Mouse (Mus musculus) lung, adult 18-20 months (tissue): ENCODE results near the gene Itsn1.

Experiments
- DNase-seq, 2 experiments: peaks; one replicate each; pipeline ENCODE4 v3.0.0; 2022; ENCODE audit warnings: mixed read lengths in 2 of 2

Gene Itsn1

DNA sequence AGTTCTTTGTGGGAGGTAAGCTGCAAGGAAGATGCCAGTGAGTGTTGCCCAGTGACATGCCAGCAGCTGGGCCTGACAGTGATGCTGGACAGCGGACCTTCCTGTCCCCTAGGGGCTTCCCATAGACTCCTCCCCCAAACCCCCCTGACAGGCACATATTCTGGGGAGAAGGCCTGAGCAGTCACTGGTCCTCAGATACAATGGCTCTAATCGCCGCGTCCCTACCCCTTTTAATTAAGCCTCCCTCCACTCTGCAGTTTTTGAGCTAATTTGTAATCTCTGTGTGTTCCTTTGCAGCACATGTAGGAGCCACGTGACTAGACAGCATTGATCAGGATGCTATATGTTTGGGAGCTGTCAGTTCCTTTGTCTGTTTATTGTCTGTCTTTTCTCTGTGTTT is 41.6 kb downstream of the Itsn1 start:
- DNase-seq, result no peak

DNA sequence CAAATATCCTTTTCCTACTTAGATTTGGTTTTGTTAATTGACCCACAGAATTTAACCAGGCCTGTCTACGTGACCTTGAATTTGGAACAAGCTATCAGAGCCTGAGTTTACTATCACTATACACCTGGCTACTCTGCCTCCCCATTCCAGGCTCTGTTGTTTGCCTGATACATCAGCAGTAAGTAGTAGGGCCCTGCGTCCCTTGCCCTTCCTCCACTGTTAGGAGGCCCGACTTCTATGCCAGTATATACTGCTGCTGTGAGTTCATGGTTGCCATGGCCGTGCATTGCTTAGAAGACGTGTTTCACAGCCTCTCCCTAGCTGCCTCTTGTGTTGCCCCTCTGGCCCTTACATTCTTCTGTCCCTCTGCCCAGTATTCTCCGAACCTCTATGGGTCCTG is 42.3 kb downstream of the Itsn1 start:
- no peak for DNase-seq

DNA sequence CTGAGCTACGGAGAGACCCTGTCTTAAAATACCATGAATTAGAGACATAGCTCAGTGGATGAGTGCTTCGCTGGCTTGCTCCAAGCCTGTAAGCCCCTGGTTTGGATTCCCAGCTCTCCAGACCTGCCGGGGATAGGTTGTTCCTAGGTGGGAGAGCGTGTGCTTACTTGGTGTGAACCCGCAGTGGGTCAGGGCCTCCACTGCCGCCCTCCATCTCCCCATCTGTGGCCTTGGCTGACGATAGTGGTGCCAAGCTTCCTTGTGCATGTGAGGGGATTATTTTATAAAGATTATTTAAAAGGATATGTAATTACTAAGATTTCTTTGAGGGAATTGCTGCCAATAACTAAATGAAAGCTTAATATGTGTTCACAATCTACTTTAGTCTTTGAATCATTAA is 43.5 kb downstream of the Itsn1 start:
- DNase-seq, result no peak

DNA sequence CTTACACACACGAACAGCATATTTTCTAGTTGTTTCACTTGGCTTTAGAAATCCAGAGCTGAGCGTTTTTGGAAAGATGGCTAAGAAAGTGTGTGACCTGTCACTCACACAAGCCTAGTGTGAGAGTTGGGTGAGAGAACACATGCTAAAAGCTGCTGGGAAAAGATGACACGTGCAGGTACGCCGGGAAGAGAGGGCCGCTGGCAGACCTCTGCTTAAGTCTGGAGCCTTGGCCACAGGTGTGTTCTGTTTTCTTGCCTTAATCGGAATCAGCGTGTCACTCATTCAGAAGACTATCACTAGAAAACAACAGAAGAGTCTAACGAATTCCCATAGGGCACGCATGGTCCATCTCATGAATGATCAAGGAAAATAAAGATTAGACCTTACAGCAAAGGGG is 50.5 kb downstream of the Itsn1 start:
- DNase-seq, result no peak

DNA sequence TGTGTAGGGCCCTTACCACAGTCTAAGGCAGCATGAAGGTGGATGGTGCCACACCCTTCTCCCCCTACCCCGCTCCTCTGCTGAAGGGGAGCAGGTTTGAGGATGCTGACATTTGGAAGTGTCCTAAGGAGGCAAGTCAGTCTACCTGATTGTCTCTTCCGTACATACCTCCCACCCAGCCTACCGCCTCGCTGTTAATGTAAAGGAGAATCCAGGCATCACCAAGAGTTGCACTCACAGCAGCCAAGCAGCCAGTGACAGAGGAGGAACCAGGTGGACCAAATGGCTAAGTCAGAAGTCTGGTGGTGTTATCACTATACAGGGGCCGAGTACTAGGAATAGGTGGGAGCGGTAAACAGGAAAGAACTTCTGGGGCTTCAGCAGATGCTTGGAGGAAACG is 51.1 kb downstream of the Itsn1 start:
- no peak for DNase-seq

DNA sequence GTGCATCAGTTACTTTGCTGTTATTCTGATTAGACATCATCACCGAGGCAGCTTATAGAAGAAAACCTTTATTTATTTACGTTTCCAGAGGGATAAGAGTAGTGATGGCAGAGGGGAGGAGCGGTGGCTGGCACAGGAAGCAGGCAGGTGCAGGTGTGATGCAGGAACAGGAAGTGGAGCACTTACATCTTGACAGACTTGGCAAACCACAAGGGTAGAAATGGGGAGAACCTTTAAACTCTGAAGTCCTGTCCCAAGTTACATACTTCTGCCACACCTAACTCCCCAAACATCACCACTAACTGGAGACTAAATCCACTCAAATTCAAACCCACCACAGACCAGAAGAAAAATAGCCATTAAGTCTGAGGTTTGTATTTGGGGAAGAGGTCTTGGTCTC is 51.7 kb downstream of the Itsn1 start:
- no peak for DNase-seq

DNA sequence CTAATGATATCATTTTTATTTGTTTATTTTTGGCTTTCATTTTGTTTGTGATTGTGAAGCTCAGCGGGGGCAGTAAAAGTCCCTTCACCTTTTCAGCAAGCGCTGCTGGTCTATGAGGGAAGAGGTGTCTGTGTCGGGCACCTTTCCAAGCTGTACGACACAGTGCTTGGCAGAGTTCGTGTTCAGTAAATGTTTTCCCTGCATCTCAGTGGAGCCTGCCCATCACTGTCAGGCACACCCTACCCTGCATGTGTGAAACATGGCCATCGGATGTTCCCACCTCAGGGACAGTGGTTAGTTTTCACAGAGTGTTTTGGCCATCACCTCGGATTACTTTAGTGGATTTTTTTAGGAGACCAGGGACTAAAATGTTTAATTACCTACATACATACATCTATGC is 54.1 kb downstream of the Itsn1 start:
- DNase-seq, result no peak

DNA sequence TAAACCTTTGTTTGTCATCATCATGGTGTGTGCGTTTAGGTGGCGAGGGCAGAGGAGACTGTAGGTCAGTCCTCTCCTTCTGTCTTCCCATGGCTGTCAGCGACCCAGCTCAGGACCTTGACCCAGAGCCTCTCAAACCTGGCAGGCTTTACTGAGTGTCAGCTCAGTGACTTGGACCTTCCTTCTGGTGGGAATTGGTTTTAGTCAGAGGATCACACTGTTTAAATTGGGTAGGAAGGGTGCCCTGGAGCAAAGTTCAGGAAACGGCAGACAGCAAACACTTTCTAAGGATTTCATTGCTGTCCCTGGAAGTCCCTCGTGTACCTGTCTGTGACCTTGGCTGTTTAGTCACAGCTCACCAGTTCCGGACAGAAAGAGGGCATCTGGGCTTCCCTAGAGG is 55.2 kb downstream of the Itsn1 start:
- no peak for DNase-seq

DNA sequence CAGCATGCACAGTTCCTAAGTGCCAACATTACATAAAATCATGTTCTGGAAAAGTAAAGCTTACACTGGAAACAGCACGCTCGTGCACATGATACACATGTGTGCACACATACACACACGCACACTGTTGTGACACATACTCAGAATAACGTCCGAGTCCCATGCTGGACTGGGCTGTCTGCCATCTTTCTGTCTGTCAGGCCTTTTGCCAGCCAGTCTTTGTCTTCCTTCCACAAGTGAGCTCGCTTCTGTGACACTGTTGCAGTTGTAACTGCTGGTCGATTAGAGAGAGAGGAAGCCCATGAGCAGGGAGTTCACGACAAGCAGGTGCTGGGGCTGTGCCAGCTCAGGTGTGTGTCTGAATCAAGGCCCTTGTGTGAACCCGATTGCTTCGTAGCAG is 57.3 kb downstream of the Itsn1 start:
- DNase-seq, result peak in 1 of 2 experiments; percentile 26

DNA sequence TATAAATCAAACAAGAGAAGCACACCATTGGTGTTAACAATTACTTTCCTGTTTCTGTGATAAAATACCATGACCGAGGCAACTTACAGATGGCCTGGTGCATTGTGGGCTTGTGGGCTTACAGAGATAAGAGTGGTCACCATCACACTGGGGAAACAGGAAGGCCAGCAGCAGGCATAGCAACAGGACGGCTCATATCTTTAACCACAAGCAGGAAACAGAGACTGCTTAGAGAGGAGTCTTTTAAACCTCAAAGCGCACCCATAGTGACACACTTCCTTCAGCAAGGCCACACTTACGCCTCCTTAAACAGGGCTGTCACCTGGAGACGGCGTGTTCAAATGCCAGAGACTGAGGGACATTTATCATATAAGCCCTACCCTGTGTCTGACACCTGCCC is 60.6 kb downstream of the Itsn1 start:
- DNase-seq, result peak in 1 of 2 experiments; percentile 22

DNA sequence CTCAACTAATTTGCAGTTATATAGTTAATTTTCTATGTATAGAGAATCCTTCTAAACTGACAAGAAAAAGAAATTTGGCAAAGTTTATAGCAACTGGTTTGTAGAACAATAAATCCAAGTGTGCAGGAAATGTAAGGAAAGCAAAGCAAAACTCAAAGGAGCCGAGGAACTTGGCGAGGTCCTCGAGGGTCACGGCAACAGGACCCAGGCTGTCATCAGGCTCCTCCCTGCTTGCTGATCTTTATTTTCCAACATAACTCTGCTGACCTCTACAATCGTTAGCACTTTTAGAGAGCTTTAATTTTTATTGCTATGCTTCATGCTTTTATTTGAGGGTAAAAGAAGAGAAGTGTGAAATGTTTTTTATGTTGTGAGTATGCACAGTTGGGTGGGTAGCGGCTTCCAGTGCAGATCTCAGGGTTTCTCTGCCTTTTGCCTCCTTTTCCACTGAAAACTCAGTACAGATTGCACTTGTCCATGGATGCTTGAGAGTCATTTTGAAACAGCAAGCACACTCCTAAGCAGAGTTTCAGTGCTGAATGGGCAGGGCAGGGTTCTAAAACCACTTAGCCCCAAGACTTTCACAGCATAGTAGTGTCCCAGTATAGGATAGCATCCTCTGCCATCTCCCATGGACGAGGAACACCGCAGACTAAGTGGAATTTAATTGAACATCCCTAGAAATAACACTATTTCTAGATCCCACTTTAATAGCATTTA is 63.6 kb downstream of the Itsn1 start:
- DNase-seq, result no peak

DNA sequence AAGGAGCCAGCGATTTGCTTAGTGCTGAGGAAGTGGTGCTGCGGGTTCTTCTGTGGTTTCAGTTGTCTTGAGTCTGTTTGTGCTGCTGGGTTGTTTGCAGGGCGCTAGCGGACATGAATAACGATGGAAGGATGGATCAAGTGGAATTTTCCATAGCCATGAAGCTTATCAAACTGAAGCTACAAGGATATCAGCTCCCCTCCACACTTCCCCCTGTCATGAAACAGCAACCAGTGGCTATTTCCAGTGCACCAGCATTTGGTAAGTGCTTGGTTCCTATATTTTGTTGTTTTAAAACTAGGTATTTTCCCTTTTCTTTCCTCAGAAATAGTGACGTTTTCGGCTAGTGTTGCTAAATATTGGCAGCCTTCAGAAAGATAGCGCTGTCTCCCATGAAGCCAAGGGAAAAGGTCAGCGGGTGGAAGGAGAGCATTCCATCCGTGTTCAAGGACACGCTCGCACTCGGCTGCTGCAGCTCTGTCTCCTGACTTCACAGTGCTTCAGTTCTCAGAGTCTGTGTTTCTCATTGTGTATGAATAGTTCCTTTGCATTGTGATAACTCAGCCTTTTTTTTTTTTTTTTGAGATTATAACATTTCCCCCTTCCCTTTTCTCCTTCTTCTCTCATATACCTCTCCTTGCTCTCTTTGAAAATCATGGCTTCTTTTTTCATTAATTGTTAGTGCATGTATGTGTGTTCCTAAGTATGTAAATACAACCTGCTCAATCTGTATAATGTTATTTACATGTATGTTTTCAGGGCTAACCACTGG is 64.6 kb downstream of the Itsn1 start:
- DNase-seq, result no peak

DNA sequence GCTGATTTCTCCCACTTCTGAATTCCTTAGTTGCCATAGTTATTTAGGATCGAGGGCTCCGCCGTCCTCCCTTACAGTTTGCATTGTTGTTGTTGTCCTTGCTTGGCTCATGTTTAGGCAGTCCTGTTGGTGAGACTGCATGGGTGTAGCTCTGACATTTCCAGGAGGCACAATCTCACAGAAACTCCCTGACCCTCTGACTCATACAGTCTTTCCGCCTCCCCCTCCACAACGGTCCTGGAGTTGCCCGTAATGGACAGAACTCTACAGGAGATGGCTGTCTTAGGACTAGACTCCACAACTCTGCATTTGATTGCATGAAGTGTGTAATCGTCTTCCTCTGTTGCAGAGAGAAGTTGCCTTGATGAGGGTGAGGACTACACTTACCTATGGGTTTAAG is 65.2 kb downstream of the Itsn1 start:
- DNase-seq, result no peak

DNA sequence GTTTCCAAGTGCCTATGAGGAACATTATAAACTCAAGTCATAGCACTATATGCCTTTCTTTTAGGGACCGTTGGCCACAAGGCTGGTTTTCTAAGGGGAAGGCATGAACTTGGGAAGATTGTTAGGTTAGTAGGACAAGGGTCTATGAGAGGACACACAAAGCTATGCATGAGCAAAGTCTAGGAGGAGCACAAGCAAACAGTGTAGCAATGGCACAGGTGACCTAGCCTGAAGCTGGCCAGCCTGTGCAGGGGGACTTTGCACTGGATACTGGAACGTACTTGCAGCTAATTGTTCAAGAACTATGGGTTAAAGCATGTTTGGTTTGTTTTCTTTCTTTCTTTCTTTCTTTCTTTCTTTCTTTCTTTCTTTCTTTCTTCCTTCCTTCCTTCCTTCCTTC is 66.0 kb downstream of the Itsn1 start:
- no peak for DNase-seq

DNA sequence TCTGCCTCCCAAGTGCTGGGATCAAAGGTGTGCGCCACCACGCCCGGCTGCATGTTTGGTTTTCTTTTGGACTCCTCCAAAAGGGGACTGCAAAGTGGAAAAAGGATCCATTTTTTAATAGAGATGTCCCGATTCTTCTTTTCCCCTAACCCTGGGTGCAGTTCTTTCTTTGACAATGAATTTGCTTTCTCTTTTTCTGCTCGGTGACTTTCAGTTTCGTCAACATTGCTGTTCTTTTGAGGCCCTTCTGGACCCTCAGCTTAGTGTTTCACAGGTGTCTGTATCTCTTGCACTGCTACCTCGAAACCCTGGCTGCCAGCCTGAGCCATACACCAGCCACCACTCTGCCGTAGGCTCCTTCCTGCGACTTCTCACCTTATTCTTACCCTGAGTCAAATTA is 66.5 kb downstream of the Itsn1 start:
- DNase-seq, result no peak

DNA sequence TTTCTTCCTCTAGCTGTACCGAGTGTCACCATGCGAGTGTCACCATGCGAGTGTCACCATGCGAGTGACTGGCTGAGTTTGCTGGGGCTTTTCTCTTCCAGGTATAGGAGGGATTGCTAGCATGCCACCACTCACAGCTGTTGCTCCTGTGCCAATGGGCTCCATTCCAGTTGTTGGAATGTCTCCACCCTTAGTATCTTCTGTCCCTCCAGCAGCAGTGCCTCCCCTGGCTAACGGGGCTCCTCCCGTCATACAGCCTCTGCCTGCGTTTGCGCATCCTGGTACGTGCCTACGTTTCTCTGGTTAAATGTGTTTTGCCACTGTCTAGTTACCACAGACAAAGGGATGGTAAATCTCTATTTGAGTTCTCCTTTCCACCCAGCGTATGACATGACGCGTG is 72.3 kb downstream of the Itsn1 start:
- DNase-seq, result no peak

DNA sequence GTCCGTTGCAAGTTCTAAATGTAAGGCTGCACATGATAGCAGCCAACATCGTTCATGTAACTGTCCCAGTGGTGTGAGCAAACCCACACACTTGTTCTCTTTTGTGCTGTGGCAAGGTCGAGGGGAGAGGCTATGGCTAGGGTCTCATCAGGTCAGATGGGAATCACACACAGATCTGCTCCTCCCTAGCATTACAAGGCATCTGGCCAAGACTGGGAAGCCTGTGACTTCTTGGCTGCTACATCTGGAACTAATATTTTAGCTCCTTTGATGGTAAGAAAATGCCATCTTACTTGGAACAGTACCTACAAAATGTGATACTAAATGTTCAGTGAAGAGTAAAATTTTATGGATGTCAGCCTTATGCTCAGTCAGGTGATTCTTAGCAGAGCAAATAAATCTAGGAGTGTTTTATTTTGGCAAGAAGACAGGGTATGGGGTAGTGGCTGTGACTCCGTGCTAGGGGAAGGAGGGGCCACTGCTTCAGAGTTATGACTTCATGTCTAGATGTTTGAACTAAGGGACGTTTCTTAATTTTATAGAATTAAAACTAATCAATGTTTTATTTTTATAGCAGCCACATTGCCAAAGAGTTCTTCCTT is 73.5 kb downstream of the Itsn1 start:
- no peak for DNase-seq

DNA sequence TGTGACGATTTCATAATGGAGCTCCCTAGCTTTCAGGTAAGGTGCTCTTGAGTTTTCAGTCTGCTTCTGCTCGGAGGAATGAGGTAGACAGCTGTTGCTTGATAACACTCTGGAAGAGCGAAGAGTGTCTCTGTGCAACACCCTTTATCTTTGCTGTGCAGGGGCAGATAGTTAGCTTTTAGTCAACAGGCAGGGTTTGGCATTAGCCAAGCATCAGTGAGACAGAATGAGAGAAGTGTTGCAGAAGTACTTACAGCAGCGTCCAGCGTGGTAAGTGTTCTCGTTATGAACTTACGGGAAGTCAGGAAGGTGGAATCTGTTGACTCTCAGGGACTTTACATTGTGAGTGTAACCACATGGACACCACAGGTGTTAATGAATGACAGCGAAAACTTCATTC is 75.3 kb downstream of the Itsn1 start:
- DNase-seq, result no peak

DNA sequence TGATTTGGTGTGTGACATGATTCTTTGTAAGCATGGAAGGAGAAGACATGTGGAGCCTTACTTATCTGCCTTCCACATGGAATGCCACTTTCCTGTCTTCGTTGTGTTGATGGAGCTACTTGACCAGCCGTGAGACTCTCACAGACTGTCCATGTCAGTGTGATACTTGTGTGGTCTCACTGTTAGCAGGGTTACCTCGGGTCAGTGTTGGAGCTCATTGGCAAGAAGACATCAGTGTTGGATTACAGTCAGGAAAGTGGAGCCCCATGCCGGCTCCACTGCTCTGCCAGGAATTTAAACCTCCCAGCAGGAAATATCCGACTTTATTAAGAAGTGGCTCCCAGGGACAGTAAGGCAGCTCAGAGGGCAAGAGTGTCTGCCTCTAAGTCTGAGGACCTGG is 75.8 kb downstream of the Itsn1 start:
- DNase-seq, result no peak

DNA sequence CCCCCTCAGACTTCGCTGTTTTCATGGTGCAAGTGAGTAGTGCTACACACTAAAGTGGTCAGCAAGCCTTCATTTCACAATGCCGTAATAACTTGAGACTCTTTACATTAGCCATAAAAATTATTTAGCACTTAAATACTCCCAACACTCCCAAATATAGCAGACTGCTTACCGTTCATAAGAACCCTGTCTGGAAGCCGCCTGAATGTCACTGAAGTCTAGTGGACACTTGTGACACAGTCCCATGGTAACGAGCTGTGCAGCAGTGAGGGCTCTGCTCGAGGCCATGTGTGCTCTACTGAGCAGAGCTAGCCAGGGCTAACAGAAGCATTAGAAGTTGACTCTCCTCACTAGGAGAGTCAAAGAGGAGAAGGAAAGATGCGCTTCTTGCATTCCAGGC is 81.2 kb downstream of the Itsn1 start:
- DNase-seq, result no peak

DNA sequence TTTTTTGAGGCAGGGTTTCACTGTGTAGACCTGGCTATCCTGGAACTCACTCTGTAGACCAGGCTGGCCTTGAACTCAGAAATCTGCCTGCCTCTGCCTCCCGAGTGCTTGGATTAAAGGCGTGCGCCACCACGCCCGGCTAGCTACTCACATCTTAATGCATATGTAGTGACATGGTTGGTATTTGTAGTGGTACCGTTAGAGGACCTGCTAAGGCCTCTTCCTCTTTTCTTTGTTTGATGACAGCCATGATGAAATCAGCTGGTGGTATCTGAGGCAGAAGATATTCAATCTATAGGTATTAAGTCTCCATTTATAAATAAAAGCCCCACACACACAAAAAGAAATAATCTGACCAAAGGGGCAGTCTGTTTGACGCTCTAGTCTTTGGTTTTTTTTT is 82.3 kb downstream of the Itsn1 start:
- no peak for DNase-seq

DNA sequence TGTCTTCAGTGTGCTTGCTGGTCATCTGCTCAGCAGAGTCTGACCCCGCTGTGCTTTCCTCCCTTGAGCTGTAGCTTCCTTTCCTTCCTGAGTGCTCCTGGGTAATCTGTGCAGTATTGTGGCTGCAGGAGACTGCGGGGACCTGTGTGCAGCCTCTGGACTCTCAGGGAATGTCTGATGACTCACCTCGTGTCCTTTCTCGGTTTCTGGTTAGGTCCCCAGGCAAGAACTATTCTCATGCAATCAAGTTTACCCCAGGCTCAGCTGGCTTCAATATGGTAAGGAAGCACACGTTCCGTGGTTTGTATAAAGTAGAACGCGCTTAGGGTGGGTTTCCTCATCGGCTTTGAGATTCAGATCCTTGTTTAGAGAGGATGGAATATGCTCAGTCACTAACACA is 82.8 kb downstream of the Itsn1 start:
- DNase-seq, result no peak

DNA sequence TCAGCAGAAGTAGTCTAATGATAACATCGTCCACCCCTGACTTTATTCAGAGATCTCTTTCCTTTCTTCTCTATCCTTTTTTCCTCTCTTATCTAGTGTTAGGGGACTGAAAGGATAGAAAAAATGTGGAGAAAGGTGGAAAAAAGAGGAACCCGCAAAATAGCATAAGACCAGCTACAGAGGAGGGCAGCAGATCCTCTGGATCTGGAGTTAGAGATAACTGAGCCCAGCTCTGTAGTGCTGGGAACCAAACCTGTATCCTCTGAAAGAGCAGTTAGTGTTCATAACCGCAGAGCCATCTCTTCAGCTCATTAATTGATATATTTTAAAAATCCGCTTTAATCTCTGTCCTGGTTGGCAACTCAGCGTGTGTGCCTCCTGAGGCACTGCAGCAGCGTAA is 84.5 kb downstream of the Itsn1 start:
- no peak for DNase-seq

DNA sequence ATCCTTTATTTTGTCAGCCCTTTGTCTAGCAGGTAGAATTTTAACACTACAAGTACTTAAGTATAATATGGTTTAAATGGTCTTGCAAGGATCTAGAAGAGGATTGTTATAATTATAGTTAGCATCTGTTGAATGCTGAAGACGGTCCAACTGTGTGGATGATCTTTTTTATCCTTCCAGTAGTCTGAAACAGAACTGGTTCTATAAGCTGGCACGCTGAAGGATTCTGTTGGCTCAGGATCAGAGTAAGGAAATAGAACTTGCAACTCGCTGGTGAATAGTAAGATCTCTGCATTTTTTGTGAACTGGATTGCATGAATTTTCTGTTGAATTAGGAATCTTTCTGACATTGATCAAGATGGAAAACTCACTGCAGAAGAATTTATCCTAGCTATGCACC is 86.0 kb downstream of the Itsn1 start:
- DNase-seq, result no peak
